Mouse (Mus musculus) left cerebral cortex, adult 2 months (tissue): ENCODE data around the gene Mfsd10. TPM values are rescaled to one million over a fixed set of nuclear protein-coding genes. Genes with fewer than 3 reads are reported as not detected.

Source experiments
- DNase-seq, 2 experiments: peaks; one replicate each; pipeline ENCODE4 v3.0.0; 2021 to 2022; ENCODE audit warnings: low spot score in 2 of 2, mixed read lengths in 1 of 2; ENCODE audit errors: extremely low spot score in 1 of 2
- H3K27ac ChIP-seq: fragments of 200-600 bp; 2 replicates; pipeline ENCODE4 v1.8.1; 2022
- H3K4me3 ChIP-seq: fragments of 200-600 bp; 2 replicates; pipeline ENCODE4 v1.8.1; 2022
- CTCF ChIP-seq: fragments of 200-600 bp; IDR thresholded peaks from 2 replicates; pipeline ENCODE4 v1.8.1; 2022; ENCODE audit warnings: antibody characterized with exemption, mild to moderate bottlenecking, moderate library complexity
- intact Hi-C: fragments of 180-260 bp; cut with DNase I; formaldehyde crosslinking; loops from one replicate; pipeline ENCODE4 v1.15.1; 2025
- total RNA-seq, 2 experiments: library from RNA; stranded (reverse); gene quantifications; 2 replicates each; pipeline ENCODE4 v1.2.3; 2021

Gene Mfsd10
- total RNA-seq, 2 experiments from 2014 or later, result 40.8 to 54.4 TPM

DNA sequence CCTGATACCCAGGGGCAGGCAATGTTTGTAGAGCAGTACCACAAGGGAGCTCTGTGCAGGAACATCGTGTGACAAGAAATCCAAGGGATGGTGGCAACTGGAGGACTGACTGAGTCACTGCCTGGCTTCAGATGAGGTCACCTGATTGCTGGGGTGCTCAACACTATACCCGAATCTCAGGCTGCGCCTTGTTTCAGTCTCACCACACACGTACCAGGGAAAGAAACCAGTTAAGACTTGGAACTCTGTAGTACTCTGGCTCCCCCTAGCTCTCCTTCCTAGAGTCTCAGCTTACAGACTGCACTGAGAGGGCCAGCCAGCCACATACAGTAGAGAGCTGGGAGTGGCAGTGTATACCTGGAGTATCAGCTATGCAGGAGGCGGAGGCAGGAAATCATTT, 5.9 kb upstream of the Mfsd10 start:
- intact Hi-C loops, result loop anchor here (10.0 kb wide), 1 partner anchor 428 kb away; no protein-coding TSS in a partner anchor
- TF ChIP-seq CTCF, result peak; percentile 77

DNA sequence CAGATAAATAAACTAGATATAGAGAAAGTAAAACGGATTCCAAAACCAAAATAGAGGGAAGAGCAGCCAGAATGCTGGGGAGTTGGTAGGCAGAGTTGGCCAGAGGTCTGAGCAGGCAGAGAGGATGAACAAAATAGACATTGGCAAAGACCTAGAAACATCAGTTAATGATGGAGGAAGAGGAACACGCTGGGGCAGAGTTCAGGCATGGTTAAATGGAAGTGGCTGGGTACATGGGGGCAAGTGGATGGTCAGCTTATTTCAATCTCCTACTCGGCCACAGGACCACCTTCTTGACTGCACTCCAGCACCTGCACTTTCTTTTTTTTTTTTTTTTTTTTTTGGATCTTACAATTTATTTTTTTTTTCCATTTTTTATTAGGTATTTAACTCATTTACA, 5.0 kb upstream of the Mfsd10 start:
- Histone ChIP-seq H3K27ac (no peak overlapping the region), H3K4me3 (no peak overlapping the region)
- intact Hi-C loops, result loop anchor here (10.0 kb wide), 1 partner anchor 427 kb away; no protein-coding TSS in a partner anchor
- no peak for TF ChIP-seq CTCF
- no peak for DNase-seq

More for the DNA sequence above, 5.9 kb upstream of the Mfsd10 start:
- peak; percentile 60 to 63 for DNase-seq
- Histone ChIP-seq H3K27ac (no peak overlapping the region), H3K4me3 (no peak overlapping the region)

DNA sequence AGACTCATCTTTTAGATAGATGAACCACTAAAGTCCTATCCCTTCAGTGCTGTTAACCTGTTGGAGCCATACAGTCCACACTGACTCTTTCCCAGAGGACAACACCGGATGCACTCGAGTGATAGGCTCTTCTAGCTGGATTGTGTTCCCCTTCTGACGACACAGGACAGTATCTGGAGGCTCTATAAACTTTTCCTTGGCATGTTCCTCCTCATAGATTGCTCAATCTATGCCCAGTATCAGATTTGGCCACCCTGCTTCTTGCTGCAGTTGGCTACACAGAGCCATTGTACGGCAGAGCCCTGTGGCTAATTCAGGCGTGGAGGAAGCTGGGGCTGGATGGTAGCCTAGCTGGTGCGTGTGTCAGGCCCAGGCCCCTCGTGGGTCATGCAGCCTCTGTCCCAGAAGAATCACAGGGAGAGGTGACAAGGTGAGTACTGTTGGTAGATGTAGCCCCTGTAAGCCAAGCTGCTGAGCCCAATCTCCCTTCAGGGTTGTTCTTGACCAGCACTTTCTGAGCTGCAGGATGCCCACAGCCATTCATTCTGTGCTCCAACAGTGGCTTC, 662 bp upstream of the Mfsd10 start:
- no peak for TF ChIP-seq CTCF
- Histone ChIP-seq H3K27ac (no peak overlapping the region), H3K4me3 (no peak overlapping the region)
- DNase-seq, result no peak
- intact Hi-C loops, result loop anchor here (2.0 to 5.0 kb wide), 2 partner anchors 113 to 265 kb away; partner anchors contain the start of gene Sh3bp2

GRCm38 (mm10) chr5:34635665-34636192, 1.3 kb downstream of the Mfsd10 start:
- intact Hi-C loops, result loop anchor here (2.0 to 5.0 kb wide), 2 partner anchors 111 to 263 kb away; partner anchors contain the start of gene Sh3bp2
- Histone ChIP-seq H3K27ac (peak overlapping the region; percentile 53), H3K4me3 (peak overlapping the region; percentile 85)
- no peak for DNase-seq
- no peak for TF ChIP-seq CTCF

DNA sequence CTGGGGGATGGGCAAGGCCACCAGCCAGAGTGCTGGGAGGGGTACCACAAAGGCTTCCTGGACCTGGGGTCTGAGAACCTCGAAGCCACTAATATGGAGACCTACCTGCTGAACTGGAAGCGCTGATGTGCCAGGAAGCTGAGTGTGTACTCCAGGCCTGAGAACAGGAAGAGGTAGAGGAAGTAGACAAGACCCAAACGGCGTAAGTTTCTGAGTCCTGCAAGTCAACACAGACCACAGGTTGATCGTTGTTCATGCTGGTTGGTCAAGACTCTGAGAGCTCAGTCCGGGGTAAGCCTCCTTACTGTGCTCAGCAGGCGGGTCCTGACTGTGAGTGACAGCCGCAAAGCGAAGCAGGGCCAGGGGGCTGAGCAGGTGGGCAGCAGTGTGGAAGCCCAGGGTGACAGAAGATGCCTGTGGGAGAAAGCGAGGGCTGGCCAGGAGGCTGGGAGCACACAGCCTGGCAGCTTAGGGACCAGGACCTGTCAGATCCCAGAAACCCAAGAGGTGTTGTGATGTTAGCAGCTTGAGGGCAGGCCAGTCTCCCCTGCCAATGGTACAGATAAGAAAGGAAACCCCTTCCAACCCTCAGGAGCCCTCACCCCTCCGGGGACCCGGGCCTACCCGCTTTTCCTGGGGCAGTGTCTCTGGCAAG, 2.1 kb downstream of the Mfsd10 start:
- H3K27ac ChIP-seq, result peak overlapping the region; percentile 24; the same call in 1 of the 2 replicates
- no peak for DNase-seq
- intact Hi-C loops, result loop anchor here (5.0 kb wide), 1 partner anchor 263 kb away; no protein-coding TSS in a partner anchor
- no peak overlapping the region for H3K4me3 ChIP-seq
- no peak for TF ChIP-seq CTCF

GRCm38 (mm10) chr5:34633641-34634040, 3.4 kb downstream of the Mfsd10 start:
- Histone ChIP-seq H3K4me3 (no peak overlapping the region), H3K27ac (no peak overlapping the region)
- intact Hi-C loops, result no loop called here
- no peak for DNase-seq
- no peak for TF ChIP-seq CTCF

GRCm38 (mm10) chr5:34632996-34633395, 4.0 kb downstream of the Mfsd10 start:
- TF ChIP-seq CTCF, result no peak
- H3K4me3 ChIP-seq, result no peak overlapping the region
- no peak for DNase-seq
- no peak overlapping the region for H3K27ac ChIP-seq
- intact Hi-C loops, result no loop called here

- DNase-seq, result no peak
- intact Hi-C loops, result no loop called here
- no peak overlapping the region for H3K4me3 ChIP-seq
- H3K27ac ChIP-seq, result no peak overlapping the region
- no peak for TF ChIP-seq CTCF
Measured at GRCm38 (mm10) chr5:34609966-34610365, 27.0 kb downstream of the Mfsd10 start.

DNA sequence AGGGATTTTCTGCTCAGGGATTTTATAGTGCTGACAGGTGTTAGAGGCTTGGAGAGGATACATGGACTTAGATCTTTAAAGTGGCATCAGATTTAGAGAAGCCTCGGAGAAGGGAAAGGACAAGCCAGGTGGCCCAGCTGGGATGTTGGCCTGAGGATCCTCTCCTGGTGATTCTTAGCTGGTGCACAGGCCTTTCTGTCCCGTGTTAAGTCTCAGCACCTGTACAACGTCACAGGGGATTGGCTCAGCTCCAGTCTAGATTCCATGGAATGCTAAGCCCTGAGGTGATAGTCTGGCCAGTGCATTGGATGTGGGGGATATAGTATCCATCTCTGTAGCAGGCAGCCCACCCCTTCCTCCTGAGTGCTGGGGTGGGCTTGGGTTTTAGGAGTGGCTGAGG, 28.8 kb downstream of the Mfsd10 start:
- DNase-seq, result no peak
- H3K4me3 ChIP-seq, result no peak overlapping the region
- intact Hi-C loops, result no loop called here
- TF ChIP-seq CTCF, result no peak
- no peak overlapping the region for H3K27ac ChIP-seq

DNA sequence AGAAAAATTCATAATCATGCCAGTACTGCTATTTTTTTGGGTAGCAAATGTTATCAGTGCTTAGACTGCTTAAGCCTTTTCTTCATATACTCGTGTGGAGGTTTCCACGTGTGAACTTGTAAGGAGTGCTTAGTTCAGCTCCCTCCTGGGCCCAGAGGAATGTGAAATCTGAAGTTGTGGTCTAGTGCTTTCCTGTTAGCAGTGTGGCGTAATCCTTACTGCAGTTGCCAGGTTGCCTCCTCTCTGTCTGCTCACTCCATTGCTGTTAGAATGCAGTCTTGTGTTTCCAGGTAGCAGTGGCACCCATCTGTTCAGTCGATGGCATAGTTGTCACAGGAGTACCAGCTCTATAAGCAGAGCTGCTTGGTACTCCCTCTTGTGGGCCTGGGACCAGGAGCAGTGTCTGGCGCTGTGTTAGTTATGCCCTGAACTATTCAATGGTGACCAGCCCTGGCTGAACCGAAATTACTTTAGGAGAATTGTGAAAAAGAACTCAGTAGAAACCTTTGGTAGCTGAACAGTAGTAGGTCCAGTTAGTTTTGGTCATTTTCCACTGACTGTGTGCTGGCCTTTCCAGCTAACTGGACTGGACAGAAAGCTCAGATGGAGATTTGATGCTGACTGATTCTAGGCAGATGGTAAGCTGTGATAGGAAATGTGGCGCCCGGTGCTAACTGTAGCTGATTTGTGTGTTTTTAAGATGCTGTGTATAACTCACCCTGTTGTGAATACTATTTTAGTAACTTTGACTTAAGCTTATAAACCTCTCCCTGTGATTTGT, 29.7 kb downstream of the Mfsd10 start:
- intact Hi-C loops, result no loop called here
- no peak for DNase-seq
- Histone ChIP-seq H3K4me3 (no peak overlapping the region), H3K27ac (no peak overlapping the region)
- no peak; the same call in none of the 2 replicates for TF ChIP-seq CTCF

DNA sequence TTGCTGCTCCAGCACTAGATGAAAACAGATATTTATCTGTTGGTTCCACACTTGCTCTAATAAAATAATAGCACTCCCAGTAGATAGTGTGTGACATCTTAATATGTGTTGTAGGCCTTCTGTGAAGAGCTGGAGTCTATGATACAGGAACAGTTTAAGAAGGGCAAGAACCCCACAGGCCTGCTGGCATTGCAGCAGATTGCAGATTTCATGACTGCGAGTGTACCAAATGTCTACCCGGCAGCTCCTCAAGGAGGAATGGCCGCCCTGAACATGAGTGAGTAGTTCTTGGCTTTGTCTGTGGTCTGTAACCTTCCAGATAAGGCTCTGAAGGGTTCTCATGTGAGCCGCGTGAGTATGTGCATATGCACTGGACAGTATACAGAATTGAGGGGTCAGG, 32.4 kb downstream of the Mfsd10 start:
- Histone ChIP-seq H3K27ac (no peak overlapping the region), H3K4me3 (no peak overlapping the region)
- TF ChIP-seq CTCF, result no peak
- no peak for DNase-seq
- intact Hi-C loops, result no loop called here
